Comparison of ENCODE assay signal across 24 mouse cellular contexts in the genomic region with DNA sequence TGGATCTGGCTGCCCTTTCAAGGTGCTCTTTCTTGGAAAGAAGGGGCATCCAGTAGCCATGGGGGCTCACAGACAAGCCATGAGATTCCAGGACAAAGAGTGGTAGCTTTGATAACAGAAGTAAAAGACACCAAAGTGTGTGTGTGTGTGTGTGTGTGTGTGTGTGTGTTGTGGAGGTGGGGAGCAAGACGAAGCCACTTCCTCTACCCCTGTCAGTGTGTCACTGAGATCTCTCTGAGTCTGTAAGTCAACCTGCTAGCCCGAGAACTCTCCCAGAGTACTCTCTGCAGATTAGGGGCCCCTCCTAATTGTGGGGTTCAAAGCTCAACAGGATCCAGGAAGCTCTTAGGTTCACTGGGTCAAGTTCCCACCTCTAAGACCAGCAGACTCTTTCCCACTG. TPM values are rescaled to one million over a fixed set of nuclear protein-coding genes. Genes with fewer than 3 reads are reported as not detected.
DNase-seq lines count a peak whose midpoint lies in the region; ATAC-seq lines count a peak whose summit lies in the region.
"Had no signal": no experiment of that assay in that cellular context is flagged by ENCODE, and none has a peak within 500 bp of the region (broad histone marks: within the 10 kb centered on the region; RNA-seq: fewer than 3 reads in every experiment).

No protein-coding gene starts in this region.

- H3K4me2 ChIP-seq in intestine, embryonic 15.5 days (replicated peaks) = no peak overlapping the region
- H3K4me2 ChIP-seq: forebrain, embryonic 13.5 days; heart, embryonic 12.5 days; hindbrain, embryonic 14.5 days; limb, embryonic 13.5 days; liver, embryonic 11.5 days; lung, embryonic 15.5 days; midbrain, embryonic 11.5 days; neural tube, embryonic 12.5 days; stomach, embryonic 15.5 days had no signal

- H3K4me1 ChIP-seq in intestine, embryonic 15.5 days (replicated peaks) = peaks cover 55% of the 10 kb centered on the region

- no peaks in the 10 kb centered on the region for H3K9me3 ChIP-seq in intestine, embryonic 15.5 days
- H3K9me3 ChIP-seq: forebrain, embryonic 13.5 days; heart, embryonic 12.5 days; limb, embryonic 13.5 days; lung, embryonic 15.5 days; neural tube, embryonic 12.5 days; stomach, embryonic 15.5 days had no signal

- no peak overlapping the region for H3K4me3 ChIP-seq in intestine, embryonic 15.5 days (replicated peaks)
- H3K4me3 ChIP-seq: forebrain, embryonic 13.5 days; heart, embryonic 12.5 days; limb, embryonic 13.5 days; lung, embryonic 15.5 days; neural tube, embryonic 12.5 days; stomach, embryonic 15.5 days had no signal

- 3% methylated on average over 2 of the region's 2 CpGs for WGBS in intestine, embryonic 15.5 days

- no peak overlapping the region for H3K27ac ChIP-seq in intestine, embryonic 15.5 days
- H3K27ac ChIP-seq: forebrain, embryonic 13.5 days; hindbrain, embryonic 14.5 days; limb, embryonic 13.5 days; lung, embryonic 15.5 days; neural tube, embryonic 12.5 days; stomach, embryonic 15.5 days had no signal

- peaks cover 91% of the 10 kb centered on the region for H3K27me3 ChIP-seq in intestine, embryonic 15.5 days (replicated peaks)
- H3K27me3 ChIP-seq in splenic B cell, adult 2 months (ENCODE audit: control insufficient read depth, insufficient read depth, low read length, poor library complexity, severe bottlenecking) = no peaks in the 10 kb centered on the region; the same call in 1 of the 2 replicates

- H3K9ac ChIP-seq in intestine, embryonic 15.5 days = no peak overlapping the region
- H3K9ac ChIP-seq: forebrain, embryonic 13.5 days; heart, embryonic 12.5 days; hindbrain, embryonic 14.5 days; limb, embryonic 13.5 days; lung, embryonic 15.5 days; neural tube, embryonic 12.5 days; stomach, embryonic 15.5 days had no signal

- ATAC-seq in CD4-positive, CD25-positive, alpha-beta regulatory T cell, adult 4 months = peak; percentile 35
- 0 out of 2 replicates have a peak, but pooled peaks have one; percentile 4 for ATAC-seq in intestine, embryonic 15.5 days
- ATAC-seq in megakaryocyte progenitor cell, adult 5-6 weeks (replicated peaks; ENCODE audit: poor library complexity) = no peak
- ATAC-seq: forebrain, embryonic 13.5 days; midbrain, embryonic 16.5 days had no signal

- no peaks in the 10 kb centered on the region for H3K36me3 ChIP-seq in intestine, embryonic 15.5 days
- no peaks in the 10 kb centered on the region for H3K36me3 ChIP-seq in splenic B cell, adult 2 months (ENCODE audit: control insufficient read depth, insufficient read depth, low read length, poor library complexity, severe bottlenecking)
- H3K36me3 ChIP-seq: heart, embryonic 12.5 days; limb, embryonic 13.5 days; lung, embryonic 15.5 days; neural tube, embryonic 12.5 days; stomach, embryonic 15.5 days had no signal

- peak; percentile 38 for DNase-seq in thymus, postnatal 25 days
- DNase-seq in thymus, postnatal 10 days (ENCODE audit: low spot score in 2 of 2) = no peak
- peak; percentile 63 for DNase-seq in splenic B cell, adult 2 months (ENCODE audit: low read depth, low spot score)
- DNase-seq in gastrocnemius, postnatal 25 days = no peak
- DNase-seq in layer of hippocampus, postnatal 36 days = no peak
- DNase-seq: cerebellum, adult 2 months; cerebellum, postnatal 25 days; gastrocnemius, postnatal 14 days; heart, adult 18-20 months; heart, postnatal 10 days; kidney, postnatal 14 days had no signal

RNA-seq across cellular contexts. Expression of a gene that starts 9.6 kb away (rescaled TPM):
- 1 to 10 TPM; 4.0 to 6.7 TPM for polyA plus RNA-seq in CD4-positive, CD25-positive, alpha-beta regulatory T cell, adult 4 months (2017; shearing (Covaris generic))
- 7.4 and 7.9 TPM in 2 replicates for polyA plus RNA-seq in intestine, embryonic 15.5 days (2015; fragmentation: Nextera tagmentation; extraction: Ambion mirVana)
- total RNA-seq in megakaryocyte progenitor cell, adult 5-6 weeks (2015) = 1.9 and 2.1 TPM in 2 replicates
- 2.7 and 3.6 TPM in 2 replicates for total RNA-seq in megakaryocyte progenitor cell, adult 5-6 weeks (2017)
- 1 to 10 TPM; 1.4 to 1.8 TPM for total RNA-seq in gastrocnemius, postnatal 25 days (2021)
- 10 to 100 TPM; 11.2 to 13.6 TPM for total RNA-seq in layer of hippocampus, postnatal 36 days (2021)

RNA-seq across cellular contexts. Expression of a gene that starts 27.6 kb away (rescaled TPM):
- polyA plus RNA-seq in CD4-positive, CD25-positive, alpha-beta regulatory T cell, adult 4 months (2017; shearing (Covaris generic)) = 1 to 10 TPM; 1.4 to 1.5 TPM
- 24.8 and 27.0 TPM in 2 replicates for polyA plus RNA-seq in intestine, embryonic 15.5 days (2015; fragmentation: Nextera tagmentation; extraction: Ambion mirVana)
- 1.8 and 2.8 TPM in 2 replicates for total RNA-seq in megakaryocyte progenitor cell, adult 5-6 weeks (2015)
- total RNA-seq in megakaryocyte progenitor cell, adult 5-6 weeks (2017) = 3.0 and 3.2 TPM in 2 replicates
- 1 to 10 TPM in 1 of 2 experiments, under 1 TPM in 1; 0.69 to 1.4 TPM for total RNA-seq in gastrocnemius, postnatal 25 days (2021)
- total RNA-seq in layer of hippocampus, postnatal 36 days (2021) = 1 to 10 TPM; 4.0 to 4.4 TPM

RNA-seq across cellular contexts. Expression of a gene that starts 35.7 kb away (rescaled TPM):
- 1 to 10 TPM; 1.7 to 3.7 TPM for polyA plus RNA-seq in CD4-positive, CD25-positive, alpha-beta regulatory T cell, adult 4 months (2017; shearing (Covaris generic))
- polyA plus RNA-seq in intestine, embryonic 15.5 days (2015; fragmentation: Nextera tagmentation; extraction: Ambion mirVana) = 10.7 and 11.2 TPM in 2 replicates
- total RNA-seq in megakaryocyte progenitor cell, adult 5-6 weeks (2015) = 19.9 and 21.5 TPM in 2 replicates
- total RNA-seq in megakaryocyte progenitor cell, adult 5-6 weeks (2017) = 24.8 and 25.4 TPM in 2 replicates
- 1 to 10 TPM; 2.4 to 3.5 TPM for total RNA-seq in gastrocnemius, postnatal 25 days (2021)
- total RNA-seq in layer of hippocampus, postnatal 36 days (2021) = 10 to 100 TPM; 57.3 to 59.4 TPM

Comparison
In these comparisons a context has a peak if more than half of its experiments do, and no peak if none do; other contexts are left out.
1. DNase-seq: peak in thymus, postnatal 25 days (single experiment) and splenic B cell, adult 2 months (single experiment); none in thymus, postnatal 10 days (0 of 2), gastrocnemius, postnatal 25 days (single experiment) and layer of hippocampus, postnatal 36 days (0 of 2).
2. RNA of a gene that starts 35.7 kb away (total RNA-seq): 57.3 to 59.4 TPM in layer of hippocampus, postnatal 36 days and 19.9 to 25.4 TPM in megakaryocyte progenitor cell, adult 5-6 weeks; 2.4 to 3.5 TPM in gastrocnemius, postnatal 25 days; every median in the first group is over 4 times any median in the second.